Mouse (Mus musculus): ENCODE measurements around the gene Nanos3.

DNA sequence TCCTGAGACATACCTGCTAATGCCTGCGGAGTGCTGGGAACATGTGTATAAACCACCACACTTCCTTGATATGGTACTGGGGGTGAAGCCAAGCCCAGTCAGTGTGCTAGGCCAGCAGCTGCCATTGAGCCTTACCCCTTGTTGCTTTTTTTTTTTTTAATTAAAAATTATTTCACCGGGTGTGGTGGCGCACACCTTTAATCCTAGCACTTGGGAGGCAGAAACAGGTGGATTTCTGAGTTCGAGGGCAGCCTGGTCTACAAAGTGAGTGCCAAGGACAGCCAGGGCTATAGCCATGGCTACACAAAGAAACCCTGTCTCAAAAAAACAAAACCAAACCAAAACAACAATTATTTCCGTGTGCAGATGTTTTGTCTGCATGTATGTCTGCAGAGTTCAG, 20.1 kb upstream of the Nanos3 start:
- no peak for TF ChIP-seq FLI1 (IDR thresholded peaks at IDR 0.05; ENCODE audit: low read length)
- TF ChIP-seq GATA1 (IDR thresholded peaks at IDR 0.05; ENCODE audit: borderline replicate concordance, low read length), result no peak
